Mouse (Mus musculus): ENCODE measurements around the gene Krtap4-2.

The Krtap4-2 gene

DNA sequence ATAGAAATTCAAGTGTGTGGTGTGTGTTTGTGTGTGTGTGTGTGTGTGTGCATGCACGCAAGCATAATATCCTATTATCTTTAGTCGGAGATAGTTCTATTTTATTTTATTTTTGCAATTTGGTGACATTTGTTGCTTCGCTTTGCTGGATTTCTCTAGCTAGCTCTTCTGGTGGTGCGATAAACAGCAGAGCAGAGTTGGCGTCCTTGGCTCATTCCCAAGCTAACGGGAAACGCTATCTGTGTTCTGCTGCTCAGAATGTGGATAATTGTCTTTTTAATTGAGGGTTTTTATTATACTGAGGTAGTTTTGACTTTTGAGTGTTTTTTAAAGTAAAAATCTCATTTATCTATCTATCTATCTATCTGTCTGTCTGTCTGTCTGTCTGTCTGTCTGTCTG, 49.8 kb downstream of the Krtap4-2 start:
- DNase-seq, result no peak
